Mouse (Mus musculus) lung, postnatal 0 days (tissue): ENCODE results near the gene Gm9913.

Experiments
- CTCF ChIP-seq: IDR thresholded peaks from 2 replicates; pipeline ENCODE4 v1.5.1; 2016; ENCODE audit warnings: antibody characterized with exemption, mild to moderate bottlenecking
- EP300 ChIP-seq: IDR thresholded peaks from 2 replicates; pipeline ENCODE4 v1.6.1; 2016; ENCODE audit warnings: antibody characterized with exemption, mild to moderate bottlenecking, control low read depth

- TF ChIP-seq CTCF (no peak), EP300 (no peak)
Measured at GRCm38 (mm10) chr2:125510752-125511151, 5.9 kb downstream of the Gm9913 start.
